14 mouse cellular contexts compared by ENCODE assay signal in genomic region chr15:86447251-86447650, GRCm38 (mm10).
DNase-seq lines count a peak whose midpoint lies in the region.
"Had no signal": no experiment of that assay in that cellular context is flagged by ENCODE, and none has a peak within 500 bp of the region (broad histone marks: within the 10 kb centered on the region; RNA-seq: fewer than 3 reads in every experiment).

No protein-coding gene starts in this region.

- peak; percentile 47 to 57 for DNase-seq in cerebellum, postnatal 10 days
- DNase-seq in cerebellum, postnatal 4 days (ENCODE audit: low spot score in 2 of 2): no peak
- DNase-seq in cerebellum, postnatal 14 days: peak; percentile 33 to 52
- no peak for DNase-seq in cerebellum, postnatal 36 days
- DNase-seq: adrenal gland, adult 2 months; adrenal gland, adult 8-10 months; adrenal gland, postnatal 10 days; adrenal gland, postnatal 14 days; adrenal gland, postnatal 25 days; adrenal gland, postnatal 36 days; B cell, adult 2 months; cerebellum, adult 11 months; cerebellum, adult 11-12 months; cerebellum, adult 18-20 months had no signal

Comparison
In these comparisons a context has a peak if more than half of its experiments do, and no peak if none do; other contexts are left out.
1. DNase-seq: peak in cerebellum, postnatal 10 days (2 of 2) and cerebellum, postnatal 14 days (2 of 2); none in cerebellum, postnatal 4 days (0 of 2) and cerebellum, postnatal 36 days (0 of 2).